Mouse (Mus musculus) spleen, postnatal 10 days (tissue): Measurements from ENCODE around the gene Ntn1.

Experiments
- DNase-seq, 2 experiments: peaks; one replicate each; pipeline ENCODE4 v3.0.0; 2021 to 2022; ENCODE audit warnings: low spot score in 2 of 2

The Ntn1 gene

GRCm38 (mm10) chr11:68270730-68271467, 129.7 kb downstream of the Ntn1 start:
- DNase-seq = peak in 1 of 2 experiments; percentile 18

GRCm38 (mm10) chr11:68264276-68264675, 136.3 kb downstream of the Ntn1 start:
- no peak for DNase-seq

- no peak for DNase-seq
Observed at GRCm38 (mm10) chr11:68263100-68263499, 137.5 kb downstream of the Ntn1 start.

GRCm38 (mm10) chr11:68261162-68261892, 139.3 kb downstream of the Ntn1 start:
- no peak for DNase-seq

- DNase-seq = no peak
Observed at GRCm38 (mm10) chr11:68260399-68260798, 140.2 kb downstream of the Ntn1 start.

GRCm38 (mm10) chr11:68258498-68258897, 142.1 kb downstream of the Ntn1 start:
- DNase-seq = no peak

GRCm38 (mm10) chr11:68253531-68253930, 147.1 kb downstream of the Ntn1 start:
- DNase-seq = peak in 1 of 2 experiments; percentile 19

GRCm38 (mm10) chr11:68250106-68250505, 150.5 kb downstream of the Ntn1 start:
- no peak for DNase-seq

GRCm38 (mm10) chr11:68247897-68248296, 152.7 kb downstream of the Ntn1 start:
- no peak for DNase-seq

GRCm38 (mm10) chr11:68244992-68245261, 155.7 kb downstream of the Ntn1 start:
- no peak for DNase-seq

GRCm38 (mm10) chr11:68244254-68244991, 156.2 kb downstream of the Ntn1 start:
- DNase-seq = no peak

- DNase-seq = no peak
Observed at GRCm38 (mm10) chr11:68239756-68240155, 160.9 kb downstream of the Ntn1 start.

- no peak for DNase-seq
Observed at GRCm38 (mm10) chr11:68233469-68233965, 167.1 kb downstream of the Ntn1 start.

GRCm38 (mm10) chr11:68231558-68231957, 169.1 kb downstream of the Ntn1 start:
- no peak for DNase-seq

- DNase-seq = no peak
Observed at GRCm38 (mm10) chr11:68228941-68229665, 171.5 kb downstream of the Ntn1 start.

GRCm38 (mm10) chr11:68227837-68228236, 172.8 kb downstream of the Ntn1 start:
- DNase-seq = no peak

GRCm38 (mm10) chr11:68226654-68227057, 174.0 kb downstream of the Ntn1 start:
- no peak for DNase-seq

GRCm38 (mm10) chr11:68223143-68223542, 177.5 kb downstream of the Ntn1 start:
- DNase-seq = no peak

GRCm38 (mm10) chr11:68222209-68222608, 178.4 kb downstream of the Ntn1 start:
- no peak for DNase-seq

GRCm38 (mm10) chr11:68220733-68221132, 179.9 kb downstream of the Ntn1 start:
- DNase-seq = no peak

GRCm38 (mm10) chr11:68216041-68216440, 184.6 kb downstream of the Ntn1 start:
- DNase-seq = no peak
